Mouse (Mus musculus): ENCODE data around the gene Zfp809. TPM values are rescaled to one million over a fixed set of nuclear protein-coding genes. Genes with fewer than 3 reads are reported as not detected.

Zfp809 gene
- polyA plus RNA-seq, 2 experiments = 13.6 to 19.7 TPM

DNA sequence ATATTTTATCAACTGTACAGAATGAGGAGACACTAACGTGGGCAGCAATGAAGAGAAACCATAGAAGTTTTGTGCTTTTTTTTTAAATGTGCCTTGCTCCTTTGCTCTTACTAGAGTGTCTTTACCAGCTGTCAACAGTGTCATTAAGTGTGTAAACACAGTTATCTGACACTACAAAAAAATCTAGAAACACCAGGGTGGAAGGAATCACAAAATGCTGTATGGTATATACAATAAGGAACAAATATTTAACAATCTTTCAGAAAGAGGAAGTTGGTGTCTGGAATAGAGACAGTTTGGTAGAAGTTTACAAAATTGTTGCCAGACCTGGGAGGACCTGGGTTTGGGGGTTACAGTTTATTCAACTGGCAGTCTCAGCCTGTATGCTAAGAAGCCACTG, 36.1 kb downstream of the Zfp809 start:
- no peak for TF ChIP-seq POLR2A (IDR thresholded peaks at IDR 0.05; ENCODE audit: borderline replicate concordance, extremely low read depth, insufficient read depth, insufficient read length)
- Histone ChIP-seq H3K4me1 (ENCODE audit: control insufficient read depth, insufficient read depth, low read length) (no peaks in the 10 kb centered on the region), H3K4me3 (replicated peaks; ENCODE audit: low read length) (no peak overlapping the region), H3K9me3 (ENCODE audit: control insufficient read depth, low read length) (no peaks in the 10 kb centered on the region), H3K27ac (replicated peaks; ENCODE audit: low read depth, low read length) (no peak overlapping the region), H3K36me3 (ENCODE audit: control insufficient read depth, insufficient read depth, low read length) (peaks cover 8% of the 10 kb centered on the region), H3K27me3 (ENCODE audit: control insufficient read depth, insufficient read depth, low read length) (no peaks in the 10 kb centered on the region), H3K9ac (ENCODE audit: low read depth, low read length, severe bottlenecking) (no peak overlapping the region), H3K4me2 (replicated peaks; ENCODE audit: low read depth, low read length, severe bottlenecking) (no peak overlapping the region)
- ATAC-seq (ENCODE audit: low FRiP score, low read depth) = no peak
- DNase-seq (ENCODE audit: low spot score) = no peak
- WGBS = 85% methylated on average over 1 of the region's 1 CpGs

DNA sequence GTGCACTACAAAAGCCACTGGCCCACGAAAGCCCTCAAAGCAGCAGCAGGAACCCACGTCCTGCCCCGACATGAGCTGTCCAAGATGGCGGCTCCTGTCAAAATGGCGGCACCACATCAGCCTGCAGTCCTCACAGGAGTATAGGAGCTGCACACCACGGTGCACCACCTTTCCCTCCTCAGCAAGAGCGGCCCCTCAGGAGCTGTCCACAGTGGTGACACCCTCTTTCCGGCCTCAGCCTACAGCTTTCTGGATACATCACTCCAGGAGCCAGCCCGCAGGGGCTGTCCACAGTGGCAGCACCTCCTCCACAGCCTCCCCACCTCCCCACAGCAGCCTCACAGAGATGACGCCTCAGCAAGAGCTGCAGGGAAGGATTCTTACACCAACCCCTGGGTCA, 37.1 kb downstream of the Zfp809 start:
- no peak overlapping the region for H3K27ac ChIP-seq (replicated peaks; ENCODE audit: low read depth, low read length)
- H3K4me3 ChIP-seq (replicated peaks; ENCODE audit: low read length) = no peak overlapping the region
- DNase-seq (ENCODE audit: low spot score) (no peak), ATAC-seq (ENCODE audit: low FRiP score, low read depth) (no peak)
- 0 out of 2 replicates have a peak, but pooled peaks cover under 1% of the 10 kb centered on the region for H3K9me3 ChIP-seq (ENCODE audit: control insufficient read depth, low read length)
- WGBS = 91% methylated on average over 10 of the region's 10 CpGs
- no peaks in the 10 kb centered on the region for H3K4me1 ChIP-seq (ENCODE audit: control insufficient read depth, insufficient read depth, low read length)
- no peak overlapping the region for H3K4me2 ChIP-seq (replicated peaks; ENCODE audit: low read depth, low read length, severe bottlenecking)
- no peak for TF ChIP-seq POLR2A (IDR thresholded peaks at IDR 0.05; ENCODE audit: borderline replicate concordance, extremely low read depth, insufficient read depth, insufficient read length)
- H3K9ac ChIP-seq (ENCODE audit: low read depth, low read length, severe bottlenecking) = no peak overlapping the region
- H3K27me3 ChIP-seq (ENCODE audit: control insufficient read depth, insufficient read depth, low read length) = no peaks in the 10 kb centered on the region
- no peaks in the 10 kb centered on the region for H3K36me3 ChIP-seq (ENCODE audit: control insufficient read depth, insufficient read depth, low read length)

- no peak overlapping the region for H3K9ac ChIP-seq (ENCODE audit: low read depth, low read length, severe bottlenecking)
- H3K4me1 ChIP-seq (ENCODE audit: control insufficient read depth, insufficient read depth, low read length) = no peaks in the 10 kb centered on the region
- 0 out of 2 replicates have a peak, but pooled peaks cover 9% of the 10 kb centered on the region for H3K9me3 ChIP-seq (ENCODE audit: control insufficient read depth, low read length)
- H3K4me2 ChIP-seq (replicated peaks; ENCODE audit: low read depth, low read length, severe bottlenecking) = no peak overlapping the region
- H3K27ac ChIP-seq (replicated peaks; ENCODE audit: low read depth, low read length) = no peak overlapping the region
- no peak for ATAC-seq (ENCODE audit: low FRiP score, low read depth)
- 0 out of 2 replicates have a peak, but pooled peaks cover 3% of the 10 kb centered on the region for H3K36me3 ChIP-seq (ENCODE audit: control insufficient read depth, insufficient read depth, low read length)
- no peak overlapping the region for H3K4me3 ChIP-seq (replicated peaks; ENCODE audit: low read length)
- TF ChIP-seq POLR2A (IDR thresholded peaks at IDR 0.05; ENCODE audit: borderline replicate concordance, extremely low read depth, insufficient read depth, insufficient read length) = no peak
- WGBS = 92% methylated on average over 1 of the region's 1 CpGs
- H3K27me3 ChIP-seq (ENCODE audit: control insufficient read depth, insufficient read depth, low read length) = no peaks in the 10 kb centered on the region
- no peak for DNase-seq (ENCODE audit: low spot score)
Observed at GRCm38 (mm10) chr9:22268886-22269285, 43.4 kb downstream of the Zfp809 start.

DNA sequence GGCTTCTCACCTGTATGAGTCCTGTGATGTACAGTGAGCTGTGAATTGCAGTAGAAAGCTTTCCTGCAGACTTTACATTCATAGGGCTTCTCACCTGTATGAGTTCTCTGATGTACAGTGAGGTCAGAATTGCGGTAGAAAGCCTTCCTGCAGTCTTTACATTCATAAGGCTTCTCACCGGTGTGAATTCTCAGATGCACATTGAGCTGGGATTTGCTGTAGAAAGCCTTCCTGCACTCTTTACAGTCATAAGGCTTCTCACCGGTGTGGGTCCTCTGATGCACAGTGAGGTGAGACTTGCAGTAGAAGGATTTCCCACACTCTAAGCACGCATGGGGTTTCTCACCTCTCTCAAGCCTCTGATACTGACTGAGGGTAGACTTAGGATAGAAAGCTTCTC, 53.2 kb downstream of the Zfp809 start:
- ATAC-seq (ENCODE audit: low FRiP score, low read depth) (no peak), DNase-seq (ENCODE audit: low spot score) (no peak)
- no peak for TF ChIP-seq POLR2A (IDR thresholded peaks at IDR 0.05; ENCODE audit: borderline replicate concordance, extremely low read depth, insufficient read depth, insufficient read length)
- peaks cover 77% of the 10 kb centered on the region for H3K36me3 ChIP-seq (ENCODE audit: control insufficient read depth, insufficient read depth, low read length)
- H3K27me3 ChIP-seq (ENCODE audit: control insufficient read depth, insufficient read depth, low read length) = no peaks in the 10 kb centered on the region
- no peak overlapping the region for H3K4me3 ChIP-seq (replicated peaks; ENCODE audit: low read length)
- H3K4me2 ChIP-seq (replicated peaks; ENCODE audit: low read depth, low read length, severe bottlenecking) = no peak overlapping the region
- no peak overlapping the region for H3K9ac ChIP-seq (ENCODE audit: low read depth, low read length, severe bottlenecking)
- H3K9me3 ChIP-seq (ENCODE audit: control insufficient read depth, low read length) = peaks cover 68% of the 10 kb centered on the region
- no peaks in the 10 kb centered on the region for H3K4me1 ChIP-seq (ENCODE audit: control insufficient read depth, insufficient read depth, low read length)
- 98% methylated on average over 4 of the region's 4 CpGs for WGBS
- H3K27ac ChIP-seq (replicated peaks; ENCODE audit: low read depth, low read length) = no peak overlapping the region

Other genes starting within 250 kb of the Zfp809 start
- gene Rgl3, start 236.3 kb upstream of the Zfp809 start, polyA plus RNA-seq (2012; rRNA removed) = 2.9 and 3.2 TPM in 2 replicates
- 1.1 and 1.5 TPM in 2 replicates for gene Rgl3, start 236.3 kb upstream of the Zfp809 start, polyA plus RNA-seq (2014; fragmentation: Nextera tagmentation; extraction: Ambion mirVana)
- gene Ccdc151, start 223.1 kb upstream of the Zfp809 start, polyA plus RNA-seq (2012; rRNA removed) = 1.2 and 1.3 TPM in 2 replicates
- gene Ccdc151, start 223.1 kb upstream of the Zfp809 start, polyA plus RNA-seq (2014; fragmentation: Nextera tagmentation; extraction: Ambion mirVana) = 0.37 and 1.2 TPM in 2 replicates
- 156 and 188 TPM in 2 replicates for gene Prkcsh, start 222.9 kb upstream of the Zfp809 start, polyA plus RNA-seq (2012; rRNA removed)
- gene Prkcsh, start 222.9 kb upstream of the Zfp809 start, polyA plus RNA-seq (2014; fragmentation: Nextera tagmentation; extraction: Ambion mirVana) = 89.0 and 103 TPM in 2 replicates
- gene Elavl3, start 173.7 kb upstream of the Zfp809 start, polyA plus RNA-seq (2012; rRNA removed) = 0.56 and 0.67 TPM in 2 replicates
- not detected in 2 replicates for gene Elavl3, start 173.7 kb upstream of the Zfp809 start, polyA plus RNA-seq (2014; fragmentation: Nextera tagmentation; extraction: Ambion mirVana)
- 0.28 TPM in 1 of 2 replicates, not detected in the other for gene Gm49318, start 154.5 kb upstream of the Zfp809 start, polyA plus RNA-seq (2012; rRNA removed)
- gene Gm49318, start 154.5 kb upstream of the Zfp809 start, polyA plus RNA-seq (2014; fragmentation: Nextera tagmentation; extraction: Ambion mirVana) = not detected in 2 replicates
- 31.2 and 33.7 TPM in 2 replicates for gene Zfp653, start 154.3 kb upstream of the Zfp809 start, polyA plus RNA-seq (2012; rRNA removed)
- 8.1 and 8.7 TPM in 2 replicates for gene Zfp653, start 154.3 kb upstream of the Zfp809 start, polyA plus RNA-seq (2014; fragmentation: Nextera tagmentation; extraction: Ambion mirVana)
- 36.3 and 37.5 TPM in 2 replicates for gene Ecsit, start 140.3 kb upstream of the Zfp809 start, polyA plus RNA-seq (2012; rRNA removed)
- gene Ecsit, start 140.3 kb upstream of the Zfp809 start, polyA plus RNA-seq (2014; fragmentation: Nextera tagmentation; extraction: Ambion mirVana) = 30.6 and 32.9 TPM in 2 replicates
- 2.3 and 3.0 TPM in 2 replicates for gene Cnn1, start 126.5 kb upstream of the Zfp809 start, polyA plus RNA-seq (2012; rRNA removed)
- gene Cnn1, start 126.5 kb upstream of the Zfp809 start, polyA plus RNA-seq (2014; fragmentation: Nextera tagmentation; extraction: Ambion mirVana) = 3.1 and 4.4 TPM in 2 replicates
- gene Elof1, start 108.5 kb upstream of the Zfp809 start, polyA plus RNA-seq (2012; rRNA removed) = 145 and 168 TPM in 2 replicates
- gene Elof1, start 108.5 kb upstream of the Zfp809 start, polyA plus RNA-seq (2014; fragmentation: Nextera tagmentation; extraction: Ambion mirVana) = 199 and 206 TPM in 2 replicates
- 20.3 and 21.6 TPM in 2 replicates for gene Acp5, start 90.0 kb upstream of the Zfp809 start, polyA plus RNA-seq (2012; rRNA removed)
- gene Acp5, start 90.0 kb upstream of the Zfp809 start, polyA plus RNA-seq (2014; fragmentation: Nextera tagmentation; extraction: Ambion mirVana) = 17.0 and 23.6 TPM in 2 replicates
- 54.5 and 62.4 TPM in 2 replicates for gene Pigyl, start 68.9 kb upstream of the Zfp809 start, polyA plus RNA-seq (2012; rRNA removed)
- gene Pigyl, start 68.9 kb upstream of the Zfp809 start, polyA plus RNA-seq (2014; fragmentation: Nextera tagmentation; extraction: Ambion mirVana) = 80.9 and 82.4 TPM in 2 replicates
- gene Zfp872, start 37.6 kb upstream of the Zfp809 start, polyA plus RNA-seq (2012; rRNA removed) = 0.12 and 0.14 TPM in 2 replicates
- gene Zfp872, start 37.6 kb upstream of the Zfp809 start, polyA plus RNA-seq (2014; fragmentation: Nextera tagmentation; extraction: Ambion mirVana) = 0.33 and 0.51 TPM in 2 replicates
- gene Zfp599, start 34.2 kb downstream of the Zfp809 start, polyA plus RNA-seq (2012; rRNA removed) = 1.9 and 2.6 TPM in 2 replicates
- 6.4 and 7.3 TPM in 2 replicates for gene Zfp599, start 34.2 kb downstream of the Zfp809 start, polyA plus RNA-seq (2014; fragmentation: Nextera tagmentation; extraction: Ambion mirVana)
- 18.9 and 21.2 TPM in 2 replicates for gene Zfp810, start 81.9 kb downstream of the Zfp809 start, polyA plus RNA-seq (2012; rRNA removed)
- 19.3 and 25.7 TPM in 2 replicates for gene Zfp810, start 81.9 kb downstream of the Zfp809 start, polyA plus RNA-seq (2014; fragmentation: Nextera tagmentation; extraction: Ambion mirVana)
- 26.8 and 35.4 TPM in 2 replicates for gene Anln, start 163.5 kb downstream of the Zfp809 start, polyA plus RNA-seq (2012; rRNA removed)
- 40.4 and 46.5 TPM in 2 replicates for gene Anln, start 163.5 kb downstream of the Zfp809 start, polyA plus RNA-seq (2014; fragmentation: Nextera tagmentation; extraction: Ambion mirVana)
- gene 9530077C05Rik, start 185.8 kb downstream of the Zfp809 start, polyA plus RNA-seq (2012; rRNA removed) = 3.6 and 3.7 TPM in 2 replicates
- gene 9530077C05Rik, start 185.8 kb downstream of the Zfp809 start, polyA plus RNA-seq (2014; fragmentation: Nextera tagmentation; extraction: Ambion mirVana) = 4.8 and 5.2 TPM in 2 replicates
- not detected in 2 replicates for gene Gm17545, start 228.6 kb downstream of the Zfp809 start, polyA plus RNA-seq (2012; rRNA removed)
- not detected in 2 replicates for gene Gm17545, start 228.6 kb downstream of the Zfp809 start, polyA plus RNA-seq (2014; fragmentation: Nextera tagmentation; extraction: Ambion mirVana)
- gene Rp9, start 244.0 kb downstream of the Zfp809 start, polyA plus RNA-seq (2012; rRNA removed) = 56.7 and 89.7 TPM in 2 replicates
- gene Rp9, start 244.0 kb downstream of the Zfp809 start, polyA plus RNA-seq (2014; fragmentation: Nextera tagmentation; extraction: Ambion mirVana) = 69.4 and 78.0 TPM in 2 replicates